Mouse (Mus musculus): ENCODE results near the gene Ppp1r10.
"Not testable (repeated sequence)": the region's sequence is repeated elsewhere in the genome, so short reads cannot be mapped to it uniquely, and the experiment has no call there.

Ppp1r10 gene

DNA sequence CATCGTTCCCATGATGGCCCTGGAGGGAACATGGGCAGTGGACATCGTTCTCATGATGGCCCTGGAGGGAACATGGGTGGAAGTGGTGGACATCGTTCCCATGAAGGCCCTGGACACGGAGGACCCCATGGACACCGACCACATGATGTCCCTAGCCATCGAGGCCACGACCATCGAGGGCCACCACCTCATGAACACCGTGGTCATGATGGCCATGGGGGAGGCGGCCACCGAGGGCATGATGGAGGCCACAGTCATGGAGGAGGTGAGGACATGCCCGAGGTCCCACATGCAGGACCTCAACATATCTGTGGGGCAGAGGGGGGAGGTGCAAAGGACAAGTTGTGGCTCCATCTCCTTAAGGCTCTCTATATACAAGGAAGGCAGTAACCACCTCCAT lies 14.4 kb downstream of the Ppp1r10 start:
- no peak for DNase-seq (ENCODE audit: low read depth)

DNA sequence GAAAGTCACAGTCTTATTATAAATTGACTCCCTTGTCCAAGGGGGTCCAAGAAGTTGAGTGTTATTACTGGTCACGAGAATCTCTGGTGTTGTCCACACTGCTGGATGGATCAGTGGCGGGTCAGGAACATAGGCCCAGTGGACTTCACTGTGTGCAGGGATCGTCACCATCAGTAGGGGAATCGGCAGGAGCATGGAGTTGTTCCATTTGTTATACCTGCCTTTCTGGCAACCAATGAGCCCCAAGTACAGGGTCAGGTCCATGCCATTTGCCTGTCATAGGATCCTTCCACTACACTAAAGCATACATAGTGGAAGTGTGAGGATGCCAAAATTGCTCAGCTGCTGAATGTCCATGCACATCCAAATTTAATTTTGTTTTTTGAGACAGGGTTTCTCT lies 16.4 kb downstream of the Ppp1r10 start:
- no peak for DNase-seq (ENCODE audit: low read depth)

DNA sequence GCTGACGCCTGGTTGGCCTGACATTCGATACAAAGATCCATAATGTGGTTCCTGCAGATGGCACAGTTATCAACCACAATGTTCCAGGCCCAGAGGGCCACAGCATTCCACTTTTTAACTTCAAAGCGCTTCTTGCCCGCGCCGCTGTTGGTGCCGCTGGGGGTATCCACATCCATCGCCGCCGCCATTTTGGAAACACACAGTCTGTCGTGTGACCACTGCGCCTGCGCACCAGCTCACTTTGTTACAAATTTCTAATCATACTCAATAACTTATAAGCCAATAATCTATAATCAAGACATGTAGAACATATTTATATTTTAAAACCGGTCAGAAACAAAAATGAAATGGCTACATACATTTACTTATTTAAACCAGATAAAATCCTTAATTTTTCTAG lies 19.5 kb downstream of the Ppp1r10 start:
- not testable (repeated sequence) for DNase-seq (ENCODE audit: low read depth)

GRCm38 (mm10) chr17:35937700-35938348 lies 21.6 kb downstream of the Ppp1r10 start:
- no peak for DNase-seq (ENCODE audit: low read depth)

GRCm38 (mm10) chr17:35939108-35939507 lies 22.9 kb downstream of the Ppp1r10 start:
- no peak for DNase-seq (ENCODE audit: low read depth)

GRCm38 (mm10) chr17:35939941-35940340 lies 23.7 kb downstream of the Ppp1r10 start:
- no peak for DNase-seq (ENCODE audit: low read depth)

DNA sequence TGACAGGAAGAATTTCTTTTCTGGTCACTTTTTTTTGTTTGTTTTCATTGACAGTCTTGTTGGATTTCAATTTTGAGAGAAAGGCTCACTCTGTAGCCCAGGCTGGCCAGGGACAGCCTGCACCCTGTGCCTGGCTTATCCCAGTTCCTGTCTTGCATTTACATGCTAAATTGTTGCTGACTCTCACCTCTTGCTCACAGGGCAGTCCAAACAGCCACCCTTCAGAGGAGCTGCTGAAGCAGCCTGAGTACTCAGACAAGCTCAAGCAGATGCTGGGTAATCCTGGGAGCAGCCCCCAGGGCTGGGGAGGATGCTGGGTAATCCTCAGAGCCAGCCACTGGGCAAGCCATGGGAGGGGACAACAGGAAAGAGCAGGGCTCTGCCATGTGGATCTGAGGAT lies 34.7 kb downstream of the Ppp1r10 start:
- DNase-seq (ENCODE audit: low read depth), result not testable (repeated sequence)

DNA sequence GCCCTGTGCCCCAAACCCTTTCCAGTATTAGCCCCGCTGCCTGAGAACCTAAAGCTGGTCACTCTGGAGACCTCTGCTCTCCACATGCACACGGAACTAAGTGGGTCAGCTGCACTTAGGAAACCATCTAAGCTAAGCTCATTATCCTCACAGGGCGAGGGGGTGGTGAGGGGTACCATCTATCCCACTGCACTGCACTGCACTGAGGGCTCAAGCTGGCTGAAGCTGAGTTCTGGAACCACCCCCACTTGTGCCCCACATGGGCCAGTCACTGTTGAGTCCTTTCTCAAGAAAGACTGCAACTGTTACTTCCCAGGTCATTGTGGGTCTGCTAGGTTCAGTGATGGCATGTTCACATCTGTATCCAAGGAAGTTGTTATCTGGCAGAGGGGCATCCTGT lies 36.3 kb downstream of the Ppp1r10 start:
- not testable (repeated sequence) for DNase-seq (ENCODE audit: low read depth)

- DNase-seq (ENCODE audit: low read depth), result no peak
Measured at GRCm38 (mm10) chr17:35954665-35955064, 38.4 kb downstream of the Ppp1r10 start.

DNA sequence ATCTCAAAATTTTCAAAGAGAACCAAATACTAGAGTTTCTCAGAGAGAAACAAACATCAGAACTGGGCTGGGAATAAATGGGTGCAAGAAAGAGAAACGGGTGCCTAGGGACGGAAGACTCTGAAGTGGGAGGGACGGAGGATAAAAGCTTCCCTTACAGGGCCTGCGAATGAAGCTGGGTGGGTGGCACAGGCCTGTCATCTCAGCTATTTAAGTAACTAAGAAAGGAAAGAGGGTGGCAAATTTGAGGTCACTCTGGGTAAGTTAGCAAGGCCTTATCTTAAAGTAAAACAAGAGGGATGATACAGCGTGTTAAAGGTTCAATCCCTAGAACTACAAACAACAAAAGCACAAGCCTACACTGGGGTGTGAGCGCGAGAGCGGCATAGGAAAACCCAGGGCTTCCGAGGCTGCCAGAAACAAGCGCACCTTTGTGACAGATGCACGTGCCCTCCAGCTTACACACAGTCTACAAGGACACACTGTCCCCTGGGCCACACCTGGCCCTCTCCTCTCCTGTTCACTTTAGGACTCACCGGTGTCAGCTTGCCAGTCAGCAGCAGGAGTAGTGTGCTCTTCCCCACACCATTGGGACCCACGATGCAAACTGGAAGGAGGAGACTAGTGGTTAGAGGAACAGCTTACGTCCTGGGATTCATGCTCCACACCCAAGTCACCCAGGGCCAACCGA lies 42.4 kb downstream of the Ppp1r10 start:
- DNase-seq (ENCODE audit: low read depth), result no peak

DNA sequence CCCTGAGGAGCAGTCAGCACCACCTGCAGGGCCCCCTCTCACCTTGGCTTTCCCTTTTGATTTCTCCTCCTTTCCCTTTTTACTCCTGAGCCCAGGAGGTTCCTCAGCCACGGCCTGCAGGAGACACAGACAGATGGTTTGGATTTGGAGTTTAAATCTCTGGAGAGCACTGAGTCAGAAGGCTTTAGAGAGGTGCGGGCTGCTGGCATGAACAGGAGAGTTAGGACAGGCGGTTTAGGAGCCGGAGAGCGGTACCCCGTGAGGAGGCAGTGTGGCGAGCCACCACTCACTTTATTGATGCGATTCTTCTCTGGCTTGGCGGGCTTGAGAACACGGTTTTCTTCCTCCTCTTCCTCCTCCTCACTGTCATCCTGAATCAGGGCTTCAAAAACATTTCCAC lies 47.0 kb downstream of the Ppp1r10 start:
- DNase-seq (ENCODE audit: low read depth), result no peak

- no peak for DNase-seq (ENCODE audit: low read depth)
Measured at GRCm38 (mm10) chr17:35967621-35968020, 51.4 kb downstream of the Ppp1r10 start.

- peak; percentile 93 for DNase-seq (ENCODE audit: low read depth)
Measured at GRCm38 (mm10) chr17:35969418-35970389, 53.5 kb downstream of the Ppp1r10 start, which contains the start of gene Abcf1. TSS of gene Abcf1 (minus strand) at chr17:35969761.

- no peak for DNase-seq (ENCODE audit: low read depth)
Measured at GRCm38 (mm10) chr17:35972131-35972530, 55.9 kb downstream of the Ppp1r10 start.

DNA sequence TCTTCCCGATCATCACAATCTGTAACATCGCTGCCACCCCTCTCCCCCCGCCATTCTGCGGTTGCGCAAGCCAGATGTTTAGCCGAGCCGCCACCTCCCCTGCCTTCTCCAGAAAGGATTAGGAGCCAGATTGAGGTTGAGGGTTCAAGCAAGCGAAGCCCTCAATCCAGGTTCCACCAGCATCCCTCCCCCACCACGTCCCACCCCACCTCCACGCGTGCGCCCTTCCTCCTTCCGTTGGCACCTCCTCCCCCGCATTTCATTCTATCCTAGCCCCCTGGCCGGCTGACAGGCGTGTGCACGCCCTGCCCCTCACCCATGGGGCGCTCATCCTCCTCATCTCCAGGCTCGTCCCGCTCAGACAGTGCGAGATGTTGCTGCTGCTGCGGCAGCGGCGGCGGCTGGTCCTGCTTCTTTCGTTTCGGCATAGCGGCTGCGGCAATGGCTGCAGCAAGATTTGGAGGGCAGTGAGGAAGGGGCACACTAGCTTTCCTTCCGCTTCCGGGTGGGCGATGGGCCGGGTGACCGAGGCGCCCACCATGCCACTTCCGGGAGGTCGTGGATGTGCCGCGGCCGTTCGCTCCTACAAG lies 62.7 kb downstream of the Ppp1r10 start:
- no peak for DNase-seq (ENCODE audit: low read depth)

DNA sequence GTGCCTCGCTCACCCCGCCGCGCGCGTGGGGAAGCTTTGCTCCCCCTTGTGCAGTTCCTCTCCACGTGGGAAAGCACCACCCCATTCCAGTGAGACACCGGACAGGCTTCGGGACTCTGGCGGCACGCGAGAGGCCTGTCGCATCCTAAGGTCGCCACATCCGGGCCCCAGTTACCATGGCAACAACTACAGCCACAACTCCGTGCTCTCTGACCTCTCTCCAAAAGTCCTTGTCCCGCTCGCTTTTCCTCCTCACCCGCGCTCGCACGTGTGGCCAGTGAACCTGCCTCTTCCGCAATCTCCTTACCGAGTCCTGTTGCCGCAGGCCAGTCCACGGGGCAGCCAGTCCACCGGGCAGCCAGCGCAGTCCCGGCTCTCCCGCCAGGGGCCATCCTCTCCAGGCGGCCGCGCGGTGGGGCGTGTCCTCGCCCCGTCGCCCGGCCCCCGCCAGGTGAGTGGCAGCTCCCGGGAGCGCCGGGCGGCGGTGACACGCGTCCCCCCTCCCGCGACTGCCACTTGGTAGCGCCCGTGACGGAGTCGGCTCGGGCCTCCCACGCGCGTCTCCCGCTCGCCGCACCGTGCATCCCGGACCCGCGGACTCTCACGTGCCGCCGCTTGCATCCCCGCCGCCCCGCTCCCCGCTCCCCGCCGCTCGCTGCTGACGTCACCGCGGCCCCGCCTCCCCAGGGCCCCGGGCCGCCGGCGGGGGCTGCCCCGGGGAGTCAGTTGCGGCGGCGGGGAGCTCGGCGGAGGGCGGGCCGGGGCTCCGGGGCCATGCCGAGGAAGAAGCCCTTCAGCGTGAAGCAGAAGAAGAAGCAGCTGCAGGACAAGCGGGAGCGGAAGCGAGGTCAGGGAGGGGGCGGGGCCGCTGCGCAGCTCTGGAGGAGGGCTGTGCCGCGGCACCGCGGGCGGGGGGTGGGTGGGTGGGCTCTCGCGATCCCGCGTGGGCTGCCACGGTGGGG lies 63.4 kb downstream of the Ppp1r10 start, which contains the start of the genes Gnl1 and Prr3:
Gene Gnl1 (plus strand): TSS at position 451 of the 962 bp plus-strand sequence.
Gene Prr3 (minus strand): TSS at position 836 of the 962 bp plus-strand sequence.
- peak; percentile 79 for DNase-seq (ENCODE audit: low read depth)

DNA sequence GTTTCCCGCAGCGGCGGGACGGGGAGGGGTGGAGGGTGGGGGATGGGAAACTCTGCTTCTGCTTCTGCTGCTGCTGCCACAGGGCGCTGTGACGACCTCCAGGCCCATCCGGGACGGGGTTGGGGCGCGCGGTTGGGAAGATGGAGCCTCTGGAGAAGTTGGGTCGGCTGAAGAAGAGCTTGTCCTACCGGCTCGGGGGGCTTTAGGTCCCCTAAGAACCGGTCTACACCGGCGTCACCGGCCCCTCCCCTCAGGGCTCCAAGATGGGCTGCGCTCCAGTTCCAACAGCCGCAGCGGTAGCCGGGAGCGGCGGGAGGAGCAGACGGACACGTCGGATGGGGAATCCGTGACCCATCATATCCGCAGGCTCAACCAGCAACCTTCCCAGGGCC lies 64.1 kb downstream of the Ppp1r10 start:
- DNase-seq (ENCODE audit: low read depth), result no peak

- no peak for DNase-seq (ENCODE audit: low read depth)
Measured at GRCm38 (mm10) chr17:35981776-35982175, 65.5 kb downstream of the Ppp1r10 start.
